Mouse (Mus musculus) MEL (cell line): ENCODE data around the gene Lrrc29. TPM values are rescaled to one million over a fixed set of nuclear protein-coding genes. Genes with fewer than 3 reads are reported as not detected.

Source experiments
- DNase-seq: peaks from one replicate; pipeline ENCODE4 v3.0.0; 2011; ENCODE audit warnings: low read depth, low spot score
- H3K27ac ChIP-seq: 2 replicates; pipeline ENCODE4 v1.5.1; 2012; ENCODE audit warnings: low read depth, mild to moderate bottlenecking, control low read depth, low read length, moderate library complexity; ENCODE audit not compliant: control insufficient read depth
- H3K27me3 ChIP-seq, 2 experiments: fragments of 150-350 bp in 1 of 2; sonication (generic) in 1 of 2; 2 replicates each; pipeline ENCODE4 v1.6.1; 2012; ENCODE audit warnings: low read length in 2 of 2, mild to moderate bottlenecking in 2 of 2, improper control_type of control experiment in 1 of 2, moderate library complexity in 1 of 2; ENCODE audit not compliant: insufficient read depth in 2 of 2, control insufficient read depth in 1 of 2
- H3K36me3 ChIP-seq, 2 experiments: 2 replicates each; pipeline ENCODE4 v1.6.1; 2012 to 2014; ENCODE audit warnings: low read length in 2 of 2, improper control_type of control experiment in 1 of 2, inconsistent platforms in 1 of 2, mild to moderate bottlenecking in 1 of 2; ENCODE audit not compliant: insufficient read depth in 2 of 2, control insufficient read depth in 1 of 2
- H3K4me1 ChIP-seq, 2 experiments: fragments of 150-350 bp in 1 of 2; sonication (generic) in 1 of 2; 2 replicates each; pipeline ENCODE4 v1.6.1; 2012; ENCODE audit warnings: low read length in 2 of 2, improper control_type of control experiment in 1 of 2, mild to moderate bottlenecking in 1 of 2; ENCODE audit not compliant: insufficient read depth in 2 of 2, control insufficient read depth in 1 of 2
- H3K4me3 ChIP-seq, 2 experiments: fragments of 150-350 bp in 1 of 2; sonication (generic) in 1 of 2; 2 replicates each; pipeline ENCODE4 v1.5.1; 2012; ENCODE audit warnings: low read depth in 2 of 2, low read length in 2 of 2, mild to moderate bottlenecking in 2 of 2, moderate library complexity in 2 of 2, control low read depth in 1 of 2, improper control_type of control experiment in 1 of 2; ENCODE audit not compliant: control insufficient read depth in 1 of 2, insufficient read depth in 1 of 2
- H3K79me2 ChIP-seq: 2 replicates; pipeline ENCODE4 v1.6.1; 2012; ENCODE audit warnings: mild to moderate bottlenecking, low read length, moderate library complexity; ENCODE audit not compliant: control insufficient read depth, poor library complexity, insufficient read depth
- H3K9ac ChIP-seq: 2 replicates; pipeline ENCODE4 v1.6.1; 2012; ENCODE audit warnings: low read depth, mild to moderate bottlenecking, control low read depth, low read length, moderate library complexity; ENCODE audit not compliant: control insufficient read depth, poor library complexity, severe bottlenecking
- H3K9me3 ChIP-seq: fragments of 150-350 bp; sonication (generic); replicated peaks from 2 replicates; pipeline ENCODE4 v1.6.1; 2012; ENCODE audit warnings: mild to moderate bottlenecking, low read length, improper control_type of control experiment, moderate library complexity; ENCODE audit not compliant: insufficient read depth
- CHD2 ChIP-seq: IDR thresholded peaks from 2 replicates; pipeline ENCODE4 v1.6.1; 2011; ENCODE audit warnings: low read length, improper control_type of control experiment
- CTCF ChIP-seq, 3 experiments: IDR thresholded peaks in 2 of 3; conservative IDR thresholded peaks in 1 of 3; 2 replicates each; pipeline ENCODE4 v1.5.1; 2011 to 2012; ENCODE audit warnings: low read length in 3 of 3, low read depth in 2 of 3, mild to moderate bottlenecking in 2 of 3, improper control_type of control experiment in 1 of 3, inconsistent platforms in 1 of 3, mixed read lengths in 1 of 3, moderate library complexity in 1 of 3; ENCODE audit not compliant: control insufficient read depth in 1 of 3, insufficient read depth in 1 of 3, poor library complexity in 1 of 3, severe bottlenecking in 1 of 3
- E2F4 ChIP-seq: IDR thresholded peaks from 2 replicates; pipeline ENCODE4 v1.6.1; 2011; ENCODE audit warnings: low read depth, low read length, improper control_type of control experiment, borderline replicate concordance
- ELF1 ChIP-seq: IDR thresholded peaks from 2 replicates; pipeline ENCODE4 v1.6.1; 2014; ENCODE audit warnings: low read depth, mild to moderate bottlenecking, inconsistent platforms, low read length, improper control_type of control experiment, moderate library complexity
- EP300 ChIP-seq, 2 experiments: IDR thresholded peaks; 2 replicates each; pipeline ENCODE4 v1.6.1; 2011; ENCODE audit warnings: improper control_type of control experiment in 2 of 2, low read length in 2 of 2, low read depth in 1 of 2, mild to moderate bottlenecking in 1 of 2
- ETS1 ChIP-seq: IDR thresholded peaks from 2 replicates; pipeline ENCODE4 v1.6.1; 2012; ENCODE audit warnings: low read depth, mild to moderate bottlenecking, inconsistent platforms, low read length, improper control_type of control experiment, moderate library complexity
- GABPA ChIP-seq: IDR thresholded peaks from 2 replicates; pipeline ENCODE4 v1.6.1; 2012; ENCODE audit warnings: low read depth, mild to moderate bottlenecking, inconsistent platforms, low read length, improper control_type of control experiment, moderate library complexity
- JUND ChIP-seq: IDR thresholded peaks from 2 replicates; pipeline ENCODE4 v1.6.1; 2011; ENCODE audit warnings: low read depth, mild to moderate bottlenecking, improper control_type of control experiment, low read length
- KAT2A ChIP-seq: conservative IDR thresholded peaks from 2 replicates; pipeline ENCODE4 v1.6.1; 2012; ENCODE audit warnings: low read depth, low read length, improper control_type of control experiment, inconsistent platforms
- MAX ChIP-seq: IDR thresholded peaks from 2 replicates; pipeline ENCODE4 v1.6.1; 2011; ENCODE audit warnings: low read length, improper control_type of control experiment
- MAZ ChIP-seq: IDR thresholded peaks from 2 replicates; pipeline ENCODE4 v1.6.1; 2012; ENCODE audit warnings: low read depth, mild to moderate bottlenecking, inconsistent platforms, low read length, improper control_type of control experiment
- MXI1 ChIP-seq: IDR thresholded peaks from 2 replicates; pipeline ENCODE4 v1.6.1; 2011; ENCODE audit warnings: mild to moderate bottlenecking, low read depth, low read length, improper control_type of control experiment
- MYC ChIP-seq: IDR thresholded peaks from 2 replicates; pipeline ENCODE4 v1.6.1; 2011; ENCODE audit warnings: low read depth, mild to moderate bottlenecking, low read length, improper control_type of control experiment, moderate library complexity
- POLR2AphosphoS2 ChIP-seq: IDR thresholded peaks from 2 replicates; pipeline ENCODE4 v1.6.1; 2011; ENCODE audit warnings: low read length, improper control_type of control experiment
- POLR2AphosphoS5 ChIP-seq: IDR thresholded peaks from 2 replicates; pipeline ENCODE4 v1.6.1; 2012; ENCODE audit warnings: low read depth, borderline replicate concordance, mild to moderate bottlenecking, inconsistent platforms, low read length, moderate library complexity, mixed read lengths
- RAD21 ChIP-seq: IDR thresholded peaks from 2 replicates; pipeline ENCODE4 v1.6.1; 2011; ENCODE audit warnings: mild to moderate bottlenecking, low read depth, low read length, improper control_type of control experiment
- RCOR1 ChIP-seq: IDR thresholded peaks from 2 replicates; pipeline ENCODE4 v1.6.1; 2012; ENCODE audit warnings: low read depth, mild to moderate bottlenecking, inconsistent platforms, low read length, improper control_type of control experiment
- SIN3A ChIP-seq: IDR thresholded peaks from 2 replicates; pipeline ENCODE4 v1.6.1; 2012; ENCODE audit warnings: low read length, improper control_type of control experiment, inconsistent platforms
- SMC3 ChIP-seq: IDR thresholded peaks from 2 replicates; pipeline ENCODE4 v1.6.1; 2011; ENCODE audit warnings: low read depth, low read length, improper control_type of control experiment
- TAL1 ChIP-seq: IDR thresholded peaks from 2 replicates; pipeline ENCODE4 v1.6.1; 2012; ENCODE audit warnings: mild to moderate bottlenecking, inconsistent platforms, low read length, moderate library complexity, mixed read lengths
- TBP ChIP-seq: IDR thresholded peaks from 2 replicates; pipeline ENCODE4 v1.8.0; 2011; ENCODE audit warnings: low read depth, low read length, improper control_type of control experiment
- UBTF ChIP-seq: IDR thresholded peaks from 2 replicates; pipeline ENCODE4 v1.6.1; 2012; ENCODE audit warnings: low read depth, mild to moderate bottlenecking, inconsistent platforms, low read length, improper control_type of control experiment, moderate library complexity, borderline replicate concordance; ENCODE audit not compliant: insufficient read depth
- USF1 ChIP-seq: IDR thresholded peaks from 2 replicates; pipeline ENCODE4 v1.6.1; 2014; ENCODE audit warnings: low read depth, mild to moderate bottlenecking, inconsistent platforms, low read length, improper control_type of control experiment, moderate library complexity
- ZC3H11A ChIP-seq: IDR thresholded peaks from 2 replicates; pipeline ENCODE4 v1.6.1; 2012; ENCODE audit warnings: low read depth, mild to moderate bottlenecking, inconsistent platforms, low read length, improper control_type of control experiment
- ZMIZ1 ChIP-seq: IDR thresholded peaks from 2 replicates; pipeline ENCODE4 v1.6.1; 2012; ENCODE audit warnings: low read depth, mild to moderate bottlenecking, inconsistent platforms, low read length, improper control_type of control experiment, moderate library complexity
- polyA plus RNA-seq, 2 experiments: library from polyadenylated mRNA; stranded (reverse) in 1 of 2; unstranded in 1 of 2; fragments of >175 nt in 1 of 2; fragments of >200 nt in 1 of 2; gene quantifications; 2 replicates each; pipeline versions ENCODE4 v1.2.1 to v1.2.4; 2012; ENCODE audit warnings: low replicate concordance in 2 of 2, low read depth in 1 of 2; ENCODE audit not compliant: insufficient read length in 2 of 2, insufficient read depth in 1 of 2, missing spikeins in 1 of 2
- total RNA-seq: library from RNA; depleted of rRNA; stranded (reverse); fragments of 300-350 nt; gene quantifications from 2 replicates; pipeline ENCODE4 v1.2.3, GENCODE M21; 2012

The Lrrc29 gene
- total and polyA plus RNA-seq, 3 experiments = 2.6 to 6.1 TPM; not detected in 1

DNA sequence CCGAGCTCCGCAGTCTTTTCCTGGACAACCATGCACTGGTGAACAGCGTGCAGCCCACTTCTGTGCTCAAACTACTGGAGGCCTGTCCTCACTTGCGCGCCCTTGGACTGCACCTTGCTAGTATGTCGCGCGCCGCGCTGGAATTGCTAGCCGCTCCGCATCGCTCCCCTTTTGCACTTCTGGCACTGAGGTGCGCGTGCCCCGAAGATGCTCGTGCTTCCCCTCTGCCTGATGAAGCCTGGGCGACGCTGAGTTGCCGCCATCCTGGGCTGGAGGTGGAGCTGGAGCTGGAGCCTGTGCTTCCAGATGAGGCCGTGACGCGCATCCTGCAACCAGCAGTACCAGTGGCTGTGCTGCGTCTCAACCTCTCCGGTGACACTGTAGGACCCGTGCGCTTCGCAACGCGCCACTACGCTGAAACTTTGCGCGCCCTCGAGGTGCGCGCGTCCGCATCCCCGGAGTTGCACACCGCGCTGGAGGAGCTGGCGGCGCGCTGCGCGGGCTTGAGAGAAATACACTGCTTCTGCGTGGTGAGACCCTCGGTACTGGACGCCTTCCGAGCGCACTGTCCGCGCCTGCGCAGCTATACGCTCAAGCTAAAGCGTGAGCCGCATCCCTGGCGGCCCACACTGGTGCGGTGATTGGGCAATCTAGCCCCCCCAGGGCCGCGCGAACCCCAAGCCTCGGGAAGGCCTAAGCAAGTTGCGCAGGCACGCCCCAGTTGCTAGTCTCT is 57.6 kb downstream of the Lrrc29 start:
- Histone ChIP-seq H3K79me2 (peaks cover 10% of the 10 kb centered on the region), H3K36me3 (peaks cover 0 to 10% of the 10 kb centered on the region in 2 experiments; a peak in 2 of 4 replicates), H3K4me3 (no peak overlapping the region), H3K27me3 (no peaks in the 10 kb centered on the region), H3K27ac (no peak overlapping the region), H3K9ac (no peak overlapping the region), H3K9me3 (no peaks in the 10 kb centered on the region), H3K4me1 (peaks cover 7 to 17% of the 10 kb centered on the region in 2 experiments)
- DNase-seq = no peak
- TF ChIP-seq SMC3 = no peak
- no peak for TF ChIP-seq CTCF (IDR thresholded peaks at IDR 0.05 in 2 of 3, conservative IDR thresholded peaks at IDR 0.05 in 1 of 3; ENCODE audit: control insufficient read depth in 1 of 3, insufficient read depth in 1 of 3, low read depth in 2 of 3, low read length in 3 of 3, poor library complexity in 1 of 3, severe bottlenecking in 1 of 3)
- TF ChIP-seq EP300 (IDR thresholded peaks at IDR 0.05; ENCODE audit: low read depth in 1 of 2, low read length in 2 of 2) = no peak
- TF ChIP-seq ZMIZ1 = no peak
- no peak for TF ChIP-seq SIN3A
- TF ChIP-seq ETS1 = no peak
- TF ChIP-seq ELF1 = no peak
- TF ChIP-seq UBTF = no peak

DNA sequence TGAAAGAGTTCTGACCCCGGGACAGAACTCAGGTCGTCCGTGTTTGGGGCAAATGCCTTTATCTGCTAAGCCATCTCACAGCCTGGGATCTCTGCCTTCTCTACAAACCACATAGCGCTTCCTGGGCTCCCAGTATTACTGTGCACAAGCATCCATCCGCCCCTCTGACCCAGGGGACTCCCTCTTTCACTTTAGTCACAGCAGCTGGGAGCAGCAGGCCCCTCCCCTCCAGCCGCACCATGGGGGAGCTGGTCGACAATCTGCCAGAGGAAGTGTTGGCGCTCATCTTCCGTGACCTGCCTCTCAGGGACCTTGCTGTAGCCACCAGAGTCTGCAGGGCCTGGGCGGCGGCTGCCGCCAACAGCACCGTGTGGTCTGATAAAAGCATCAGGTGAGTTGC is 59.3 kb downstream of the Lrrc29 start:
- Histone ChIP-seq H3K27ac (peak overlapping the region; percentile 43; the same call in 1 of the 2 replicates), H3K36me3 (peaks cover 0 to 17% of the 10 kb centered on the region in 2 experiments; a peak in 2 of 4 replicates), H3K79me2 (peaks cover 15% of the 10 kb centered on the region), H3K9ac (peak overlapping the region; percentile 12; the same call in 1 of the 2 replicates), H3K9me3 (no peaks in the 10 kb centered on the region), H3K4me1 (peaks cover 7 to 28% of the 10 kb centered on the region in 2 experiments), H3K27me3 (no peaks in the 10 kb centered on the region), H3K4me3 (no peak overlapping the region)
- no peak for TF ChIP-seq RCOR1
- TF ChIP-seq MXI1 = 0 out of 2 replicates have a peak, but pooled peaks have one; percentile 15
- peak; percentile 49; the same call in 1 of the 2 replicates for TF ChIP-seq ETS1
- no peak for TF ChIP-seq TAL1
- TF ChIP-seq MAZ = peak; percentile 62; the same call in 1 of the 2 replicates
- peak; percentile 41; the same call in 1 of the 2 replicates for TF ChIP-seq SIN3A
- 0 out of 2 replicates have a peak, but pooled peaks have one; percentile 12 for TF ChIP-seq TBP
- DNase-seq = peak; percentile 67

DNA sequence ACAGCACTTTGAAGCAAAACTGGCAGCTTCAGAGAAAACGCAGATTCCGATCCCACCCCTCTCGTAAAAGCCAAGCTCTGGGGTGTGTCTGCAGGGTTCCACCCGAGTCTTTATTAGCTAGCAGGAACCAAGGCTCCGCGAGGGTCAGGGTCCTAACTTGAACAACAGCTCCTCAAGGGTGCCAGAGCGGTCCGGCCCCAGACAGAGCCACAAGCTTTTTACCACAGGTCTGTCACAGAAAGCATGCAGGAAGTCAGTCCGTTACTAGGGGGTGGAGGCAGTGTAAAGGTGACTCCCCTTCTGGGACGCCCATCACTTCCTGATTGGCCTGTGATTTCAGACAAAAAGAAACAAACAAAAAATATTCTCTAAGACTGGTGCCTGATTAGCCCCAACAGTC is 61.0 kb downstream of the Lrrc29 start:
- Histone ChIP-seq H3K27ac (peak overlapping the region; percentile 77), H3K4me1 (peaks cover 7 to 40% of the 10 kb centered on the region in 2 experiments)
- peak; percentile 89 for DNase-seq
- TF ChIP-seq MYC (peak; percentile 53; the same call in 1 of the 2 replicates), GABPA (no peak), TAL1 (no peak), CHD2 (no peak), JUND (no peak), ZC3H11A (no peak), E2F4 (no peak), ZMIZ1 (no peak), RCOR1 (no peak), RAD21 (no peak), MAX (peak; percentile 71), SIN3A (peak; percentile 79), KAT2A (no peak), USF1 (no peak), POLR2AphosphoS5 (no peak), POLR2AphosphoS2 (no peak), SMC3 (no peak)

More for the DNA sequence above, 61.0 kb downstream of the Lrrc29 start:
- Histone ChIP-seq H3K9ac (peak overlapping the region; percentile 87), H3K4me3 (peak overlapping the region; percentile 84 to 98), H3K79me2 (peaks cover 15% of the 10 kb centered on the region), H3K36me3 (peaks cover 0 to 25% of the 10 kb centered on the region in 2 experiments; a peak in 2 of 4 replicates), H3K9me3 (no peaks in the 10 kb centered on the region), H3K27me3 (no peaks in the 10 kb centered on the region)
